Mouse (Mus musculus) cerebellum, adult 8-10 months (tissue): Measurements from ENCODE around the gene Mtif3.

Source experiments
- DNase-seq: peaks from one replicate; pipeline ENCODE4 v3.0.0; 2022

The Mtif3 gene

GRCm38 (mm10) chr5:146963118-146963936 lies at the start of gene Mtif3:
Gene Mtif3 (minus strand): TSS chr5:146963800.
- DNase-seq, result peak; percentile 80

GRCm38 (mm10) chr5:147011333-147011732 lies 47.7 kb upstream of the Mtif3 start:
- no peak for DNase-seq

- no peak for DNase-seq
These were observed 39.7 kb upstream of the Mtif3 start for GRCm38 (mm10) chr5:147003303-147003702.

GRCm38 (mm10) chr5:147001312-147001711 lies 37.7 kb upstream of the Mtif3 start:
- no peak for DNase-seq

GRCm38 (mm10) chr5:146998802-146999201 lies 35.2 kb upstream of the Mtif3 start:
- DNase-seq, result no peak

GRCm38 (mm10) chr5:146996812-146997211 lies 33.2 kb upstream of the Mtif3 start:
- no peak for DNase-seq

GRCm38 (mm10) chr5:146994973-146995372 lies 31.4 kb upstream of the Mtif3 start:
- no peak for DNase-seq

GRCm38 (mm10) chr5:146993509-146993908 lies 29.9 kb upstream of the Mtif3 start:
- no peak for DNase-seq

GRCm38 (mm10) chr5:146989051-146989450 lies 25.5 kb upstream of the Mtif3 start:
- DNase-seq, result no peak

GRCm38 (mm10) chr5:146987588-146987987 lies 24.0 kb upstream of the Mtif3 start:
- DNase-seq, result no peak

GRCm38 (mm10) chr5:146985725-146986433 lies 22.3 kb upstream of the Mtif3 start:
- no peak for DNase-seq

GRCm38 (mm10) chr5:146983216-146983615 lies 19.6 kb upstream of the Mtif3 start:
- DNase-seq, result peak; percentile 69

- DNase-seq, result no peak
These were observed 17.8 kb upstream of the Mtif3 start for GRCm38 (mm10) chr5:146981376-146981775.

GRCm38 (mm10) chr5:146974781-146975123 lies 11.2 kb upstream of the Mtif3 start:
- DNase-seq, result no peak

GRCm38 (mm10) chr5:146973858-146974780 lies 10.5 kb upstream of the Mtif3 start:
- DNase-seq, result no peak

- DNase-seq, result no peak
These were observed 9.8 kb upstream of the Mtif3 start for GRCm38 (mm10) chr5:146973353-146973752.

- DNase-seq, result no peak
These were observed 8.4 kb upstream of the Mtif3 start for GRCm38 (mm10) chr5:146971776-146972561.

- no peak for DNase-seq
These were observed 5.2 kb upstream of the Mtif3 start for GRCm38 (mm10) chr5:146968695-146969393.

- peak; percentile 33 for DNase-seq
These were observed 308 bp upstream of the Mtif3 start for GRCm38 (mm10) chr5:146963937-146964278.

GRCm38 (mm10) chr5:146956678-146957077 lies 6.9 kb downstream of the Mtif3 start:
- DNase-seq, result no peak

- no peak for DNase-seq
These were observed 7.9 kb downstream of the Mtif3 start for GRCm38 (mm10) chr5:146955651-146956050.

- no peak for DNase-seq
These were observed 9.0 kb downstream of the Mtif3 start for GRCm38 (mm10) chr5:146954576-146954975.
